Mouse (Mus musculus) heart, postnatal 10 days (tissue): Measurements from ENCODE around the gene Daam2. TPM values are rescaled to one million over a fixed set of nuclear protein-coding genes. Genes with fewer than 3 reads are reported as not detected.

Experiments used
- DNase-seq, 2 experiments: peaks; one replicate each; pipeline ENCODE4 v3.0.0; 2021
- intact Hi-C: fragments of 180-260 bp; cut with DNase I; formaldehyde crosslinking; loops from one replicate; pipeline ENCODE4 v1.15.1; 2025
- total RNA-seq, 2 experiments: library from RNA; stranded (reverse); gene quantifications; 2 replicates each; pipeline ENCODE4 v1.2.3; 2021

The Daam2 gene
- total RNA-seq, 2 experiments from 2014 or later = 14.2 to 16.3 TPM

DNA sequence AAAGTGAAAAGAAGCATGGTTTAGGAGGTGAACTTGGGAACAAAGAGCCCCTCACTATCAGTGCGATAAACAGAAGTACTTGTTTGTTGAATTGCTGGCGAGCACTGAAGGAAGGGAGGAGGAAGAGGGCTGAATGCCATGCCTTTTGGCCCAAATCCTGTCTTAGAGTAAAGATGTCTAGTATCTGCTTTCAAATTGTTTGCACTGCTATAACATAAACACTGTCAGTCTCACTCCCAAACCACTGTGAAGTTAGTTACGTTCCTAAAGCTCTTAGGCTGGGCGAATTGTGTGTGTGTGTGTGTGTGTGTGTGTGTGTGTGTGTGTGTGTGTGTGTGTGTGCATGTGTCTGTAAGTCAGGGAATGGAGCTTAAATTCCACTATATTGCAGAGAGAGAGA is 28.6 kb downstream of the Daam2 start:
- no peak for DNase-seq
- intact Hi-C loops = no loop called here

DNA sequence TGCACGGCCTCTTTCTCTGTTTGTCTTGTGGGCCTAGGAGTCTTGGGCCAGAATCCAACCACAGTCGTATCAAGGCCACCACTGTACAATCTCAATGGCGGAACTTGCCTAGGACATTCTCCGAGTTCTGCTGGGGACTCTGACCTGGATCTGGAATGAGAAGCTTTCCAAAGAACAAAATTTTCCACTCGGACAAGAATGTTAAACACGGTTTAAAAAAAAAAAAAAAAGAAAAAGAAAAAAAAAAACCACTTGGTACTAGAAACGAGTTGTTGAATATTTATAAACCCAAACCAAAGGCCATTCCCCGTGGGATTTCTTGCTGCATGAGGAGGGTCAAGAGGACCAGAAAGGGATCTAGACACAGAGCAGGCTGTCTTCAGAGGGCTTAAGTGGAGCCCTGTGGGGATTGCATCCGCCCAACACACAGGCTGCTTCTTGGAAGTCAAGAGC is 29.9 kb downstream of the Daam2 start:
- intact Hi-C loops = no loop called here
- peak in 1 of 2 experiments; percentile 36 for DNase-seq

DNA sequence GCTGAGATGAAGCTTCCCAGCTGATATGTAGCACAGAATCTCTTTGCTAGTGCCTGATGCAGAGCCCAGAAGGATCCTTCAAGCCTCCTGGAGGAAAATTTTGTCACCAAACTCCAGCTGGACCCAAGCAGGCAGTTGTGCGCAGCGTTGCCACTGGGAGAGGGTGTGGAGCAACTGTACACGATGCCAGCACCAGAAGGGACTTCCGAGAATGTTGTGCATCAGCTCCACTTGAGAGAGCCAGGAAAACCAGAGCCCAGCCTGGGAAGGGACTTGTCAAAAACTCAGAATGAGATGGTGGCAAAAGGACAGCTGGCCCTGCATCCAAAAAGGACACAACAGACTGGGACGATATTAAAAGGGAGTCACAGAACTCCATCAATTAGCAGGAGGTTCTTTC is 32.5 kb downstream of the Daam2 start:
- intact Hi-C loops = loop anchor here (2.0 kb wide), 2 partner anchors 321 to 369 kb away; no protein-coding TSS in a partner anchor
- peak; percentile 40 to 42 for DNase-seq

DNA sequence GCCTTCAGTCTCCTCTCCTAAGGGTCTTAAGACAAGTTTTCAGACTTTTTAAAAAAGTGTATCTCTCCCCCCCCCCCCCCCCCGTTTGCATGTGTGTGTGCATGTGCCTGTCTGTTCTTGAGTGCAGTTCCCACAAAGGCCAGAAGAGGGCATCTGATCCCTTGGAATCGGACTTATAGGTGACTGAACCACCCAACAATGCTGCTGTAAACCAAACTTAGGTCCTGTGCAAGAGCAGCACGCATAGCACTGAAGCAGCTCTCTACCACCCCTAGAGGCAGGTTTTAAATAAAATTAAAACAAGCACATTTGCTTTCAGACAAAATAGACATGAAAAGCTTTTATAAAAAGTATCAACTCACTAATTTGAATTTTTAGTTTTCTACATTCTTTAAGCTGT is 33.9 kb downstream of the Daam2 start:
- DNase-seq = peak in 1 of 2 experiments; percentile 65
- intact Hi-C loops = loop anchor here (2.0 kb wide), 2 partner anchors 323 to 371 kb away; no protein-coding TSS in a partner anchor

DNA sequence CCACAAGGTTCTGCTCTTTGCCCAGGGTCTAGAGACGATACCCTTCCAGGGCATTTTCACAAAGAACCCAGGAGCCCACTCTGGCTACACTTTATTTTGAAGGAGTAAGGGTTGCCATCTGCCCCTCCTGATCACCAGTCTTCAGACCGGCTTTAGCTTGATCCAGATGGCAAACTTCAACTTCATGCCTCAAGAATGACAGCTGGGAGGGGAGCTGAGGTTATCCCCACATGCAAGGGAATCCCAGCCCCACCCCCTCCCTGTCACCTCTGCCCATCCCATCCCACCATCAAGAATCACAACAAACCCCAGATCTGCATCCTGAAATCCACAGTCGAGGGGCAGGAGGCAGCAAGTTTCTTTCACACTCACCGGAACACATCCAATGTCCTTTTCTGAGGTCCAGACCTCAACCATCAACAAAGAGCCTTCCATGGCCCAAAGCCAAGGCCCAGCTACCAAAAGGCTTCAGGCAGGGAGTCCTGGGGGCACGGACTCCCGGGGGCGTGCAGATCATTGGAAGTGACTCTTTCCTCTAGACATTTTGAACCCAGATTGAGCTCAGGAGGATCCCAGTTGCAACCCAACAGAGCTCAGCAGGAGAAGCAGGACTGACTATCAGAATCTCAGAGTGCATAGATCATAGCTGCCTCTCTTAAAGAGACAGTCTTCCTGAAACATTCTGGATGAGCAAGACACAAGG is 35.5 kb downstream of the Daam2 start:
- intact Hi-C loops = no loop called here

DNA sequence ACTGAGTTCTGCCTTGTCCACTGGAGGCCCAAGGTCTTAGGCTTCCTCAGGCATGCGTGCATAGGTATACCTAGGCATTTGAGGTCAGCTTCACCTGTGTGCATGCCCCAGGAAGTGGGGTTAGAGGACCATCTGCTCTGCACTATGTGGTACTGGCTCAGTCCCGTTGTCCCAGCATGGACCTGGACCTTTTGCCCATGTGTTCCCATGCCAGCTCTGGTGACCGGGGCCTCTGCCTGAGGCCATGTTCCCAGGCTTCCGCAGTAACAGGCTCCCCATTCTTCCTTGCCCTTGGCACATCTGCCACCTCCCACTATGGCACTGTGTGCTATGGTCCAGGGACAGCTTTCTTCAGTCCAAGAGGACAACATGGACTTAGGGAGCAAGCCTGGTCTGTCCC is 36.1 kb downstream of the Daam2 start:
- DNase-seq = no peak
- intact Hi-C loops = no loop called here

More for the DNA sequence above, 35.5 kb downstream of the Daam2 start:
- DNase-seq = peak in 1 of 2 experiments; percentile 31

DNA sequence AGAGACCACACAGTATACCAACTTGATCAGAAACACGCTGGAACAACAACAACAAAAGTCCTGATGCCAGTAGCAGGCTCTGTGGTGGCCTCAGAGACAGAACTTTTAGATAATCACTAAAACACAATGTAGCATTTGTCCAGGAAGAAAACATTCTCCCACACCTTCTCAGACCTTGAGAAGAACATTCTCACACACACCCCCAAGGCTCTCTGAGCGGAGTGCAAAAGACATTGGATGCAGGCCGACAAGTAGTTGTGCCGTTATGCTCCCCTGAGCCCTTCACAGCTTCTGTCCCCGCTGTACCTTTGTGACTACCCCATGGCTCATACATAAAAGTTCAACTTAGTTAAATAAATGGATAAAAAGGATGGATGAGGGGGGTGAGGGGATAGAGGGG is 37.6 kb downstream of the Daam2 start:
- DNase-seq = no peak
- intact Hi-C loops = no loop called here

DNA sequence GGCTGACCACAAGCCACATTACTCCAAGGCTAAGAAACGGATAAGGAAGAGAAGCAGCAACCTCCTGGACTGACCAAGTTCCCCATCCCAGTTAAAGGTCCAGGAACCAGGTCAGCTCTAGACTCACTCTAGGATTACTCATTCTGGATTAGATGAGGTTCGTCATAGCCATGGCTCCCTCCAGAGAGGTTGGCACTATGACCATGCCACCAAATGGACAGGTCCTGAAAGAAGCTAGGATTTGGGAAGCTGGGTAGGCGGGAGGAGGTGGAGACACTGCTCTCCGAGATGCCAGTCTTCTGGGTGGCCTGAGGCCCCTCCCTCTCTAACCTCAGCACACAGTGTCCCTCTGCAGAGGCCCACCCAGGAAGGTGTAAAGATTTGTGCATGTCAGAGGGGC is 38.2 kb downstream of the Daam2 start:
- DNase-seq = no peak
- intact Hi-C loops = no loop called here

DNA sequence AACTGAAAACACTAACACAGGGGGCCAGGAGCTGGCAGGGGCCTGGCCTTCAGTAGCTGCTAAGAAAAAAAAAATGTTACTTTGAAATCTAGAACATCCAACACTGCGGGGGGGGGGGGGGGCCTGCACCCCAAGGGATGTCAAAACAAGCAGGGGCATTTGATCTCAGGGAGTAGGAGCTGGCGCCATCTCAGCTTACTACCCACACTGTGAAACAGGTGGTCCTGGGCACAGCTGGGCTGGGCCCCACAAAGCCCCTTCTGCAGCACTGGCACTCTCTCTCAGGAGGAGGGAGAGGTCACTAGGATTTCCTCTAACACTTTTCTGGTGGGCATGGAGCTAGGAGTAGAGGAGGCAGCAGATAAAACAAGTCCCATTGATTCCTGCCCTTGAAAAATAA is 39.6 kb downstream of the Daam2 start:
- intact Hi-C loops = no loop called here

DNA sequence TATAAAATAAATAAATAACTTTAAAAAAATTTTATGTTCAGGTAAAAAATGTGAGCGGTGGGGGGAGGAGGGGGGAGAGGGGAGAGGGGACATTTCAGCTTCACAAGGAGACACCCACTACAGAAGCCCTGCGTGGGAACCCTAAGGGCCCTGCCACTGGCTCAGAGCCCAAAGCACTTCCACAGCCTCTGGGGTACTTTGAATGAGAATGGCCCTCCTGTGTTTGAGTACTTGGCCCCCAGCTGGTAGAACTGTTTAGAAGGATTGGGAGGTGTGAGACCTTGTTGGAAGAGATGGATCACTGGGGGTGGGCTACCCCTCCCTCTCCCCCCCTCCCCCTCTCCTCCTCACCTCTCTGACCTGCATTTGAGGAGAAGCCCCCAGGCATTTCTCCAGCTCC is 41.7 kb downstream of the Daam2 start:
- DNase-seq = no peak
- intact Hi-C loops = no loop called here

More for the DNA sequence above, 39.6 kb downstream of the Daam2 start:
- DNase-seq = no peak

DNA sequence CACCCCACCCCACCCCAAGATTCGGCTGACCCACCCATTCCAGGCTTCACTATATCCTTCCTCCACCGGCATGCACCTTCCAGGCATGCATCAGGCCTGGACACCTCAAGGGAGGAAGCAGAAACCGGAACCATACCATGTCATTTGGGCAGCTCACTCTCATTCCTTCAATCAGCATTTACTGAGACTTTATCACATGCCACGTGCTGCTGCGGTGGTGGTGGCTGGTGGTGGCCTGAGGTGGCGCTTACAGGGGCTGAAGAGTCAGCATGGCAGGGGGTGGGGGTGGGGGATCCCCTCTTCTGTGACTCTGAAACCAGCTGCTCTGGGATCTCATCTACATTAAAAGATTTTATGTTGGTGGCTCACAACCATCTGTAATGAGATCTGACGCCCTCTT is 42.1 kb downstream of the Daam2 start:
- intact Hi-C loops = no loop called here

DNA sequence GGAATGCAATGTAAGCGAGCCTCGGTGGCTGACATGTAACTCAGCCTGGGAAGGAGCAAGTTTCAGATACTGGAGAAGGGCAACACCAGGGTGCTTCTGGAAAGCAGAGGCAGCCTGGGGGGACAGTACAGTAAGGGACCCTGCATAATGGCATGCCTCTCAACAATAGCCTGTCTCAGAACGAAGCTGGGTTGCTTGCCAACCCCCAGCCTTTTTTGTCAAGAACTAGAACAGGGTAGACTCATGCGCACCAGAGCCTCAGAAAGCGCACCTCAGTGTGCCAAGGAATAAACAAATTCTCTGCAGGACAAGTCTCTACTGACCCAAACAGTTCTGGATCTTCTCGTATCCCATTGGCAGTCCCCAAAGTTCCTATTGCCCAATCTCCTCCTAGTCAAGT is 43.5 kb downstream of the Daam2 start:
- no peak for DNase-seq
- intact Hi-C loops = no loop called here

More for the DNA sequence above, 42.1 kb downstream of the Daam2 start:
- no peak for DNase-seq

DNA sequence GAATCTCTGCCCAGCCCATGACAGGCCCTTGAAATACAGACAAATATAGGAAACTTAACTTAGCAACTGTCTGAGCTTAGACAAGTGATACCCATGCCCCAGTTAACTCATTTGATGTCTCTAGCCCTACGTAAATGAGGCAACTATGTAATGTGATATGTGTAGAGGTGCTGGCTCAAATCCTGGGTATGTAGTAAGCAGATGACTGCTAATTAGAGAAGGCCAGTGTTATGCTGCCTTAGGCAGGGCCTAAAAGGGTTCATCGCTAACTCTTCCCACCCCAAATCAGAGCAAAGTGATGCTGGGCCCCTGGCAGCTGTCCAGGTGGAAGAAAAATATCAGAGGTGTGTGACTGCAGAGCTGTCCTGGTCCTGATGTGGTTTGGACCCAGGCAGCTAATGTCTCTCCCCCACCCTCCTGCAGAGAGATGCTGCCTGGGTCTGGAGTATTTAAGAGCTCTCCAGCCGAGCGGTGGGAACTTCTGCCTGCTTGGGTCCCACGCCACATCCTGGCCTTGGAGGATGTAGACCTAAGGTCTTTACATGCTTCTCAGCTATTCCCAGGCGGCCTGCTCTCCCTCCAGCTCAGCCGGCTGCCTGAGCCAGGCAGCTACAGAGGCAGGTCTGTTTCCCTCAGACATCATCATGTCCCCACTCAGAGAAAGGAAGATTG is 44.4 kb downstream of the Daam2 start:
- DNase-seq = peak in 1 of 2 experiments; percentile 18
- intact Hi-C loops = no loop called here

DNA sequence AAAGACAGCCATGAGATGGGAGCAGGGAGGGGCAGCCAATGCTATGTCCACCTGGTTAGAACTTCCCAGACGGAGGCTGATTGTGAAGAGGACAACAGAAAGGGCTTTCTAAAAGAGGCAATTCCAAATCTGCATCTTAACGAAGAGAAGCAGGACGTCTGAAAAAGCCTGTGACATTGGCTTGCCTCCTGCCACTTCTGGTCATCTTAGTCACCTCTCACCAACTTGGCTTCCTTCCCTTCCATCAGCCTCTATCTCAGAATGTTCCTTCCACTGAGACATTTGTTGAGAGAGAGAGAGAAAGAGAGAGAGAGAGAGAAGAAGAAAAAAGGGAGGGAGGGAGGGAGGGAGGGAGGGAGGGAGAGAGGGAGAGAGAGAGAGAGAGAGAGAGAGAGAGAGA is 47.1 kb downstream of the Daam2 start:
- intact Hi-C loops = no loop called here
- DNase-seq = peak; percentile 49 to 51

DNA sequence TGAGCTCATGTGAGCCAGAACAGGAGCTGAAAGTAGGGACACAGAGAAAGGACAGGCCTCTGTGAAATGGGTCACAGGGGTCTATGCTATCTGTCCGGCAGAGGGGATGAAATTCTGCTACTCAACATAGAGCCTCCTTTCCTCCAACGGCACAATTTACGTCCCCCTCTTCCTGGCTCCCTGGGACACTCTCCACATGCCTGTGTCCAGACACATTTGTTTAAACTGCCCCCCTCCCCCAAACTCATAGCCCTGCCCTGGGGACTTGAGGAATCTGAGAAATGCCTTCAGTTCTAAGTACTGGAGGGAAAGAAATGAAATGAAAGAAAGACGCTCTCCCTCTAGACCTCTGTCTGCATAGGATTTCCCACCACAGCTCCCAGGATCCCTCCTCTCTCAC is 48.5 kb downstream of the Daam2 start:
- intact Hi-C loops = no loop called here
- DNase-seq = no peak

DNA sequence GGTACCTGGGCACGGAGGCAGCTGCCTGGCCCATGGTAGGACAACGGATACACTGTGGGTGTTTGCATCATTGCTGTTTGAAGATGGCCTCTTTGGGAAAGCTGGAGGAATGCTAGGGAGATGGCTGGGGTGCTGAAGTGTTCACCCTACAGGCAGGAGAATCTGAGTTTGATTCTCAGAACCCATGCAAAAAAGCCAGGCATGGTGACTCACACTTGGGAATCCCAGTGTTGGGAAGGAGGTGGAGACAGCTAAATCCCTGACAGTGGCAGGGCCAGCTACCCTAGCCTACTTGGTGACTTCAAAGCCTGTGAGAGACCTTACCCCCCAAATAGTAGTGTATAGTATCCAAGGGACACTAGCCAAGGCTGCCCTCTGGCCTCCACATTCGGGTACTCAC is 49.0 kb downstream of the Daam2 start:
- intact Hi-C loops = no loop called here
- DNase-seq = no peak

DNA sequence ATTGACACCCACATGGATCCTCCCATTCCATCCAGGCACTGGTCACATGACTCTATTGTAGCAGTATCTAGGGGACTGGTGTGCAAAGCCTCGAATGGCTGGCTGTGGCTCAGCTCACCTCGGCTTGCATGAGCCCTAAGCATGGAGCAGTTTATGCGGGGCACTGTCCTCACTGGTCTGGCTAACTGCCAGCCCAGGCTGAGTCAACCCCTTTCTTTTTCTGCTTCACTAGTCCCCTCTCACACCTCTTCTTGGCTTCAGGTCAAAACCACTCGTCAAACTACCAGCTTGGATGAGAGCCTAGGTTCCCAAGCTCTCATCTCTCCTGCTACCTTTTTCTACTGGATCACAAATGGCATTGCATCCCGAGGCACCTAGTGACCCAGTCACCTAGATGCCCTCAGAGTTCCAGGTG is 51.5 kb downstream of the Daam2 start:
- intact Hi-C loops = no loop called here
- peak; percentile 58 to 75 for DNase-seq

DNA sequence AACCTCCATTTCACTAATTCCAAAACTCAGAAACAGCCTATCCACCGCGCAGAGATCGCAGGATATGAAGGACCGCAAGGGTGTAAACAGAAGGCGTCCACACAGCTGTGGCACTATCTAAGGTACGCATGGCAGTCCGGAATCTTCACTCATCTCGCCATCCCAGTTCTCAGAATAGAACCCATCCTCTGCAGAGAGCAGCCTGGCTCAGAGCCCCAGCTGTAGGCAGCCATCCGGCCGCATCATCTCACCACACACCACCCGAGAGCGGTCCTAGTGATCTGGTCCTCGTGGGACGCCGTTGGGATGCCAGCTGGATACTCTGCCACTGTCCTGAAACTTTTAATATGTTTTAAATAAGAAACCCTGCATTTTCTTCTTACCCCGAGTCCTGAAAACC is 54.7 kb downstream of the Daam2 start:
- no peak for DNase-seq
- intact Hi-C loops = no loop called here

DNA sequence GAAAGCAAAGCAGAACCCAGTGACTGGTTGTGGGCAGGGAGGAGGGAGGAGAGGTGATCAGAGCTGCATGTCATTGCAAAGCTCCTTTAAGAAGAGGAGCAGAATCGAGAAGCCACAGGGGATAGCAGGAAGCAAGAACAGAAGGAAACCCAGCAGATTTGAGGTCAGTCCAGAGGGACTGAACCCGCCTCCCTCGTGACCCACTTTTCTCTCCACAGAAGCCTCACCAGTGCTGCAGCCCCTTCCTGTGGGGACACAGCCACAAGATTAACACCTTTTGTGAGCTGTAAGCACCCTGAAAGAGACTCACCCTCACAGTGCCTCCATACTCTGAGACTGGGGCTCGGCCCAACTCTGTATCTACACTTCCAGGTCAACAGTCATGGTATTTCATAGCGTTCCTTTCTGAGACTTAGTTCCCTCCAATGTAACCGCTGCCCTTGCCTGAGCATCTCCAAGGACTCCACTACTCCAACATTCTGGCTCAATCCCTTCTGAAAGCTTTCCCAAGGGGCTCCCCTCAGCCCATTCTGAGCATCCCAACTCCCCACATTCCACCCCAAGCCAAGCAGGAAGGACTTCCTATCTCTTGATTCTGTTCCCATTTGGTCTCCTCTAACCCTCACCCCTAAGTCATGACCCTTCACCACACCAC is 60.8 kb downstream of the Daam2 start:
- DNase-seq = no peak
- intact Hi-C loops = no loop called here

DNA sequence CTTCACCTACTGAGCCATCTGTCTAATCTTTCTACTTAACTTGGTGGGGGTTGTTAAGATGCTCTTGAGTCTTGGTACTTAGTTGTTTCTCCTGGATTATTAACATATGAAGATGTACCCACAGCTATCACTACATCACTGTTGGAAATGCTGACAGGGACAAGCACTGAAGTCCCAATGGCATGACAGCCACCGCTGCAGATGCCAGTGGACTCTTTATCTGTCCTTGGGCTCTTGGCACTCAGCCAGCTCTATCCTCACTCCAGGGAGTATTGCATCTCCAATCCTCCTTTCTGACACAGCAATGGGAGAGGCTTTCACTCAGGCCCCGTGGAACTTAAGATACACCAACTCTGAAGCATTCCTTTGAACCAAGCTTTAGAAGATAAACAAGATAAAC is 63.9 kb downstream of the Daam2 start:
- DNase-seq = peak; percentile 25 to 35

DNA sequence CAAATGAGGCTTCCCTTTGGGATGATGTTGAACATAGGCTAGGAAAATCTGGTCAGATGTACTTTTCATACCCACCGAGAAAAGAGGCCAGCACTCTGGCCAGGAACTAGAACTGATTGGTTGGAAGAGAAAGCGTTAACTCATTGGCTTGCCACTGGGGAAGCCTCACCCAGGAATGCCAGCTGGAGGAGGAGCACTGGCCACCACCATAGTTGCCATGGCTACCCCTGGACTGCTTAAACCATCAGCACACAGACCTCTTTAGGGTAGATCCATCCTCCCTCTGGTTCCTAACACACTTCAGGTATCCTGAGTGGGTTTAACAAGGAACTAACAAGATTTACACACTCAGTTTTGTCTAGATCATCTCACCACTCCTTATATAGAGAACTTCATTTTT is 64.5 kb downstream of the Daam2 start:
- intact Hi-C loops = no loop called here
- no peak for DNase-seq

More for the DNA sequence above, 63.9 kb downstream of the Daam2 start:
- intact Hi-C loops = no loop called here

DNA sequence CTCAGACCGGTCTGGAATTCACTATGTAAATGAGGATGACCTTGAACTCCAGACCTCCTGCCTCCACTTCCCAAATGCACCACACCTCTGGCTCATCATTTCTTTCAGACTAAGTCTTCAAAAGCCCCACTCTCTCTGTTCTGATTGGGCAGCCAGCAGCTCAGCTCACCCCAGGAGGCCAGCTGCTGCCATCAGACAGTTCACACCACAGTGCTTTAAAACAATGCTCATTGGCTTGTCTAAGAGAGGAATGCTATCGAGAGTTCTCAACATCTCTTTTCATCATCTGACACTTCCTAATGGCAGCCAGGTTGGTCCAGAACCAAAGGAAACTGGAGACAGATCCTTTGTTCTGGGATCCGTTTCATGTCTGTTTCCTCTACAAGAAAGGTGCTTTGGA is 66.0 kb downstream of the Daam2 start:
- intact Hi-C loops = no loop called here
- no peak for DNase-seq
